Mouse (Mus musculus) frontal cortex, adult (tissue): ENCODE measurements at regions not wholly inside any gene's neighbourhood (a gene's known extent, or its start where the extent isn't known, plus 50 kb on each side); places are given as distances from the start of the nearest gene placed in this dataset.

Experiments
- ATAC-seq: cut with Nextera tagmentation; 2 replicates; pipeline ENCODE4 v1.9.2; 2017; ENCODE audit warnings: mild to moderate bottlenecking, moderate library complexity, mixed read lengths; ENCODE audit not compliant: low TSS enrichment

DNA sequence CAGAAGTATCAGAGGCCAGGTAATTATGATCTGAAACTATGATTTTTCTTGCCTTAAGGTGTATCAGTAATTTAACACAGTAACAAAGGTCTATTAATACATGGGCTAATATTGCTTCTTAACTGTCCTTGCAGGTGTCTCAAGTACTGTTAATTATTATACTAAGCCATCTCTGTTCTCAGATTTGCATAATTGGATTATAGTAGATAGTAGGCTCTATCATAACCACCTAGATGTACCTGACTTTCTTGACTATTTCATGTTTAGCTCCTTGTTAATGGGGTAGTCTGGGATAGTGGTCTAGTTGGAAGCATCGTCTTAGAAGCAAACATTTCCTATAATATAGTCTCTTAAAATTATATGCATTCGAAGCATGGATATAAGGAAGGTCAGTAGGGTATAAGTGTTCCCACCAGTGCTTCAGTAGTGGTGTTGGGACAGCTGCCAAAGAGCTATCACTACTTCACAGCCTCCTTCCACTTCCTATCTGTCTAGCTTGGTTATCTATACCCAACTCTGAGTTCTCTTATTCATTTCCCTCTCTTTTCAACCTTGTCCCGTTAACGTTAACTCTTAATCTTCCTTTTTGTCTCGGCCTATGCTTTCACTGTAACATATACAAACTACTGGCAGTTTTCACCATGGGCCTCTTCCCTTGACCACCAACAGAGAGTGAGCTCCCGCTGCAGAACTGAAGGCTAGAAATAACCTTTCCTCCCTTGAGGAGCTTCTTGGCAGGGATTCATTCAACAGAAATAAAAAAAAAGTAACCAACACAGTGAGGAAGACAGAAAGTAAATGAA is 630.9 kb upstream of the Lcorl start:
- no peak for ATAC-seq

DNA sequence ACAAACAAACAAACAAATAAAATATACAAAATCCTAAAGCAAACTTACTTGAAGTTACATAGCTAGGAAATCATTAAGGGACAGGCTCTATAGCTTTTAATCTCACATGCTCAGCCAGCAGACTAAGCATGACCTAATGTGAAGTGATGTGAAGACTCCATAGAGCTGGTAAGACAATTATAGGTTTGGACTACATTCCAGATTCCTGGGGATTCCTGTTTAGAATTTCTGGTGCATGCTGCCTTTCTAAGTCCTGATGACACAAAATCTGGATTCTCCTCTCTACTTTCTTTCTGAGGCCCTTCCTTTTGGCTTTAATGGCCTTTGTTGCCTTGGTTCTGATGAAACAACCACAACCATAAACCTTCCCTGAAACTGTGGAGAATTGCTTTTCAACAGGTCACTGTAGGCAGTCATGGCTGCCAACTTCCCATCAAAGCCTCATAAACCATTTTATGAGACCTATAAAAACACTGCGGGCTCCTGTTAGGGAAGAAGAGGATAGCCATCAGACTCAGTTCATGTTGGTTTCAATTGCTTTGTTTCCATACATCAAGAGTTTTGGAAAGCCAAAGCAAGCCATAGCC is 629.4 kb upstream of the Lcorl start:
- ATAC-seq, result no peak

GRCm38 (mm10) chr5:46456356-46456755 is 598.9 kb upstream of the Lcorl start:
- 0 out of 2 replicates have a peak, but pooled peaks have one; percentile 47 for ATAC-seq

DNA sequence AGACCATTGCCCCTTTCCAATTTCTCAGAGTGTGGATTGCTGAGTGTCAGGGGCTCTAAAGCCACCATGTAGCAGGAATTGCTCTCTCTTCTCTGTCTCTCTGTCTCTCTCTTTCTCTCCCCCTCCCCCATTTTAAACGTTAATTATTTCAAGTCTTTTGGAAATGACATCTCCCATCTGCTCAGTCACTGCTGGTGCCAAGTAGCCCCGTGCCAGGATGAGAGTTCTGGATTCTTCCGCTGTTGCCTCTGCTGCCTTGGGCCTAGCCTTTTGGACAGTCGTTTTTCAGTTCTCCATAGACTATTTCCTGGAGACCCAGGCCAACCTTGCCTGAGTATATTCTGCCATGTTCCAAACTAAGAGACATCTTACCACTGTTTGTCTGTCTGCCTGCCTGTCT is 590.9 kb upstream of the Lcorl start:
- ATAC-seq, result no peak

DNA sequence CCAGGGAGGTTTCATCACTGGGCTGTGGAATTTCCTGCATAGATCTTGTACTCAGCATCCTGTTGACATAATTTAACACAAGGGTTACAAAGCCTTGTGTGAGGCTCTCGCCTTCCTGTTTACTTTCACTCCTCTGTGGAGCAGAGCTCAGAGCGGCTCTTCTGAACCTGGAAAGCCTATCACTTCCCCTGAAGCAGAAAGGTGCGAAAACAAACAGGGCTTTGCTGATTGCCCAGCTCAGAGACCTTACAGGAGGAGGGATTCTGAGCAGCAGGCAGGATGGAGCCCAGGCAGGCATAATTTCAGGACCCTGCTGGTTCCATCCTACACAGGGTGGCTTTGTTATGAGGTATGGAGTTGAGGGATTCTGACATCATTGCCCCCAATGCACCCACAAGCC is 588.4 kb upstream of the Lcorl start:
- no peak for ATAC-seq

- ATAC-seq, result no peak
Measured at GRCm38 (mm10) chr5:46445122-46445521, 587.7 kb upstream of the Lcorl start.

DNA sequence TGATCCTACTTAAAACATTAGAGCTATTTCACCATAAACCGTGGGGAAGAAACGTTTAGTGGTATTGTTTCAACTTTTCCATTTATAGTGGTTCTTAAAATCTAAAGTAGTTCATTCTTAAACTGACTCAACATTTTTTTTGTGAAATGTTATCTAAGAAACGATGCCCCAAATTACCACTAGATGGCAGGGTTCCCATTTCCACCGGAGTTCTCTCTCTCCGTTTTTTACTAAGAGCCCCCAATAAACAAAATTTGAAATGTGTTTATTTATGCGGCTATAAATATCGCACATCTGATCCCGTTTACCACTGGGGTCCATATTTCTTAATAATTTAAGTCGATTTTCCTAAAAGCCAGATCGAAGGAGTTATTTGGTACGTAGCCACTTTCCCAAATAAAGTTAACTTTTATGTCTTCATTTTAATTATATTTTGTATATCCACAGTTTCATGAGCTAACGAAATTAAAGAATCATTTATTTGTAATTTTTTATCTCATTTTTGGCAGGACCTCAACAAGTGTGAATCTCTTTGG is 586.5 kb upstream of the Lcorl start:
- ATAC-seq, result no peak

GRCm38 (mm10) chr5:46442600-46443248 is 585.3 kb upstream of the Lcorl start:
- ATAC-seq, result peak; percentile 93

DNA sequence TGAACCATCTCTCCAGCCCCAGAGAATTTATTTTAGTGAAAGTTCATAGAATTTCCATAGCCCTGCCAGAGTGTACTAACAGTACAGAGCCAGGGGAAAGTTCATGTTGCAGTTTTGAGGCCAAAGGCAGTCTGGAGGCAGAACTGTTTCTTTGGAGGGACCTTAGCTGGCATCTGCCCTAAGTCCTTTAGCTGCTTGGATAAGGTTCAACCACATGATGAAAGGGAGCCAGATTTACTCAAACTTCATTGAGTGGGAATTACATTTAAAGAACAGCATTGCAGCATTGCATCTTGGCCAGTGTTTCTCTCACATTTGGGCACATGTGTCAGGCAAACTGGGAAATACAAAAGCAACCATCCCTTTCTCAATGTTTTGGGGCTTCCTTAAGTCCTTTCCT is 584.3 kb upstream of the Lcorl start:
- ATAC-seq, result no peak

GRCm38 (mm10) chr5:46431644-46432367 is 574.4 kb upstream of the Lcorl start:
- no peak for ATAC-seq

DNA sequence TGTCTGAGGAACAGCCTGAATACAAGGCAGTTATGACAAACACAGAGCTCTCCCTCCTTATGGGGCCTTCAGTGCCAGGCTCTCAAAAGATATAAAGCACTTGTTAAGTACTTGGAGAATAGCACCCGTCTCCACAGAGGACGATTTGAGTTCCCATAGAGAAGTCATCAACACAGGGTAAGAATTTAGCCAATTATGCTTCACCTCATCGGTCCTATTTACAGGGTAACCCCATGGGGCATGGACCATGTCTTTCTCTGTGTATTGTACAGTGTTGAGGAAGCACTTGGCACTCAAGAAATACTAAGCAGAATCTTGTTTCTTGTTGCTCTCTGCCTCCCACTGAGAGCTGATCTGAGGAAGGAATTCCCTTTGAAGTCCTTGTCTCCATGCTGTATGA is 565.3 kb upstream of the Lcorl start:
- no peak for ATAC-seq

DNA sequence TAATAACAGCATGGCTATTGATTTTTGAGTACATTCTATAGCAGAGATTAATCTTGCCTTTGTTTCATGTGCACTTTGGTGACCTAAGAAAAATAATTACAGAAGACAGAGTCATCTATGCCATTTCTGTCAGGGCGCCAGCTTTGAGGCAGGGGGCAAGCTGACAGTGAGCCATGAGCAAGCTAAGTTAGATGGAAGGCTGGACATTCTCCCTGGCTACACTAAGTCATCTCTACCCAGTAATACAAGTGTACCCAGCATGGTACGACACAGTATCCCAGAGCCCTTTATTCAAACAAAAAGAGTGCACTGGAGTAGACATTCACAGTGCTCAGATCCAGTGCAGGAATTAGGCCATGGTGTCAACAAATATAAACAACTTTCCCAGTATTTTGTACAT is 549.6 kb upstream of the Lcorl start:
- ATAC-seq, result no peak

- ATAC-seq, result no peak
Measured at GRCm38 (mm10) chr5:46406404-46406803, 549.0 kb upstream of the Lcorl start.

- ATAC-seq, result no peak
Measured at GRCm38 (mm10) chr5:46386591-46386990, 529.2 kb upstream of the Lcorl start.

GRCm38 (mm10) chr5:46367328-46367727 is 509.9 kb upstream of the Lcorl start:
- no peak for ATAC-seq

GRCm38 (mm10) chr5:46363661-46364060 is 506.2 kb upstream of the Lcorl start:
- no peak for ATAC-seq

DNA sequence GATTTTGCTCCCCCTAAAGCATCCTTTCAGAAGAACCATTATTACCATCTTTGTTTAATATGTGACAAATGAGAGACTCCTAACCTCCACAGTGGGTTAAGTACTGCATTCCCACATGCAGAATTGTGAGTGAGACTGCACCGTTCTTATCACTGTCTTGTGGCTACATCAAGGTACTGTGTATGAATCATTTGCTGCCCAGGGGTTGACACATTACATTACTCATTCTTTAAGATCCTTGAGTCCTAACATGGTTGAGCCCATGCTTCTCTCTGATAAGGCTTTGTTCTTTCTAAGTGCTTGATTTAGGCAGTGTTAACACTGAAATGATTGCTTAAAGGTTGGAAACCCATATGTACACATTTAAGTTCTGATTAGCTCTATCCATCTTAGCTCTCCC is 504.2 kb upstream of the Lcorl start:
- ATAC-seq, result no peak

- ATAC-seq, result no peak
Measured at GRCm38 (mm10) chr5:46348448-46348847, 491.0 kb upstream of the Lcorl start.

- peak; percentile 99 for ATAC-seq
Measured at GRCm38 (mm10) chr5:46347368-46348083, 490.1 kb upstream of the Lcorl start.

DNA sequence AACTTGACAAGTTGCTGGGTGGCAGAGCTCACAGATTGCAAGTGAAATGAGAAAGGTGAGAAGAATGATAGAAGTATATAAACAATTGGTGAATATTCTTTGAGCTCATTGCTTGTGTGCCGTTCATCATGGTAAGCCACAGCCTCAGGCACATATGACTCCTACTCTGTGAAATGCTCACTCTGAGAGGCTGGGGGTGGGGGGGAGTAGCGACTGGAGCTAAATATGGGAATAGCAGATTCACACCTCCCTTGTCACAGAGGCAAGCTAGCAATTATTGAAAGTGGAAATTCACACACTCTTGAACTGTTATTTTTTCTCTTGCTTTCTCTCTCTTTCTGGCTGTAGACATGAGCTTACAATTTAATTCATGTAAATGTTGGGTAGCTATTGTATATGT is 481.0 kb upstream of the Lcorl start:
- ATAC-seq, result peak; percentile 70

- no peak for ATAC-seq
Measured at GRCm38 (mm10) chr5:46330880-46331279, 473.5 kb upstream of the Lcorl start.
